Mouse (Mus musculus) mouse embryonic stem cell (cell line): ENCODE data around the gene Cacna1i.

Source experiments
- in situ Hi-C, 2 experiments: fragments of 300-500 bp; cut with MboI; formaldehyde crosslinking; loops; 1 replicate in 1 of 2; 3 replicates in 1 of 2; pipeline ENCODE4 v1.14.3; 2019 to 2020; ENCODE audit warnings: low sequenced_read_pairs in 2 of 2, low pct_unique_long_range_greater_than_20kb in 1 of 2, mixed read lengths in 1 of 2; ENCODE audit not compliant: unreplicated experiment in 1 of 2

Cacna1i gene

DNA sequence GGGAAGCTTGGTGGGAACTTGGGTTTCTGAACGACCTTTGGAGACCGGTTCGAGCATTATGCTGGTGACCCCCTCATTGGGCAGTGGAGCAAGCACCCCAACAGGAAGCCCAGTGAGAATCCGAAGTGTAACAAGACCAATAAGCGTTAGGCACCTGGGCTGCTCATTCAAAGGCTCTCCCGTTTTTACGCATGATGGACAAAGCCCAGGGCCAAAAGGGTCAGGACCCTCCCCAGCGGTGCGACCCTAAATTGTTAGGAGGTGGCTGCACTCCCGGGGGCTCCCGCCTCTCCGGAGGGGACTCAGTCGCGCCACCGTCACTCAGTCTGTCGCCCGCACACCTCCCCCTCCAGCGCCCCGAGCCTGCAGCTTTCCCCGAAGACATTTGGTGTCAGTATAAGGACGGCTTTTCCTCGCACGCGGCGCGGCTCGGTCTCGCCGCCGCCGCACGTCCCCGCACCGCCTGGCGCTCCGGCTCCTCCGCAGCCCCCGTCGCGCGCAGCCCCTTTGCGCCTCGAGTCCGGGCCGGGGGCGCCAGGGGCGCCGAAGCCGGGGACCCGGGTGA lies at the start of gene Cacna1i:
TSS of gene Cacna1i (plus strand) at position 388 of the 565 bp plus-strand sequence.
- in situ Hi-C loops = no loop called here

DNA sequence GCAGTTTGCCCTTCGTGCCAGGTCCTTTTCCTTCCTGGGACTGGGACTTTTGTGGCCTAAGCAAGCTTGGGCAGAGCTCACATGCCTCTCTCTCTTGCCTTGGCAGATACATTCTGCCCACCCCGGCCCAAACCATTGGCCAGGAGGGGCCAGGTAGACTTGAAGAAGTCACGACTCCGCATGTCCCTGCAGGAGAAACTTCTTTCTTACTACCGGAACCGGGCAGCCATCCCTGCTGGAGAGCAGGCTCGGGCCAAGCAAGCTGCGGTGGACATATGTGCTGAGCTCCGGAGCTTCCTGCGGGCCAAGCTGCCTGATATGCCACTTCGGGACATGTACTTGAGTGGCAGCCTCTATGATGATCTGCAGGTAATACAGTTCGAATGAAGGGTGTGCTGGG lies 38.9 kb upstream of the Cacna1i start:
- in situ Hi-C loops = no loop called here

- in situ Hi-C loops = no loop called here
Observed at GRCm38 (mm10) chr15:80248596-80248995, 38.4 kb upstream of the Cacna1i start.

GRCm38 (mm10) chr15:80249672-80250071 lies 37.4 kb upstream of the Cacna1i start:
- in situ Hi-C loops = no loop called here

- in situ Hi-C loops = no loop called here
Observed at GRCm38 (mm10) chr15:80250586-80250985, 36.5 kb upstream of the Cacna1i start.

- in situ Hi-C loops = no loop called here
Observed at GRCm38 (mm10) chr15:80253530-80253929, 33.5 kb upstream of the Cacna1i start.

DNA sequence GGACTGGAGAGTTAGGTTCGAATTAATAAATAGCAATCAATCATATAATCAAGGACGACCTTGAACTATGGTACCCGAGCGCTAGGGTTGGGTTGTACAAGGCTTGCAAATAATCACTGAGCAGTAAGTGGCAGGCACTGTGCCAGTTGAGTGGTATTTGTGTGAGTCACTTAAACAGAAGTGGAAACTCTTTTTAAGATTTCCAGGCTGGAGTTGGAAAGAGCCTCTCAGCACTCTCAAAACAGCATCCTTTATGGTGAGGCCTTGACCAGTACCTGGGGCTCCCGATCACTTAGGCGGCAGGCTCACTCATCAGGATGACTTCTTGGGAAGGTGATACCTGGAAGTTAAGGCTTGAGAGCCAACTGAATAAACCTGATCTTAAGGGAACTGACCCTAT lies 32.8 kb upstream of the Cacna1i start:
- in situ Hi-C loops = no loop called here

- in situ Hi-C loops = no loop called here
Observed at GRCm38 (mm10) chr15:80254847-80255645, 32.0 kb upstream of the Cacna1i start, which contains the start of gene Atf4. TSS of gene Atf4 (plus strand) at chr15:80255184.

DNA sequence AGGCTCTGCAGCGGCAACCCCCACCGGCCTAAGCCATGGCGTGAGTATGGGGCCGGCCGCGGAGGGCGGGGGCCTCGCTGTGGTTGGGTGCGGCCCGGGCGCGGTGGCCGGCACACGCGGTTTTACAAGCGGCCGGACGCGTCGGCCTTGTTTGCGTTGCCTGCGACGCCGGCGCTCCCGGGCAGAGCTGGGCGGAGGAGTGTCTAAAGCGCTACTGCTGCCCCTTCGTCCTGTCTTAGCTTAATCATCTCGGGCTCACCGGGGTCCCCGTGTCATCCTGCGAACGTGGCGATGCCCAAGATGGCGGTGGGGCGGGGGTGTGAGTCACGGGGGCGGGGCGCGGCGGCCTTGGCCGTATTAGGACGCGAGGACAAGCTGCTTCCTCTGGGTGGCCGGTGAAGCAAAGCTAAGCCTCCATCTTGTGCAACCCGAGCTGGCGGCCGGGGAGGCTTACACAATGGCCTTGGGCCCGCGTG lies 31.4 kb upstream of the Cacna1i start:
- in situ Hi-C loops = no loop called here

GRCm38 (mm10) chr15:80256242-80256641 lies 30.8 kb upstream of the Cacna1i start:
- in situ Hi-C loops = no loop called here

DNA sequence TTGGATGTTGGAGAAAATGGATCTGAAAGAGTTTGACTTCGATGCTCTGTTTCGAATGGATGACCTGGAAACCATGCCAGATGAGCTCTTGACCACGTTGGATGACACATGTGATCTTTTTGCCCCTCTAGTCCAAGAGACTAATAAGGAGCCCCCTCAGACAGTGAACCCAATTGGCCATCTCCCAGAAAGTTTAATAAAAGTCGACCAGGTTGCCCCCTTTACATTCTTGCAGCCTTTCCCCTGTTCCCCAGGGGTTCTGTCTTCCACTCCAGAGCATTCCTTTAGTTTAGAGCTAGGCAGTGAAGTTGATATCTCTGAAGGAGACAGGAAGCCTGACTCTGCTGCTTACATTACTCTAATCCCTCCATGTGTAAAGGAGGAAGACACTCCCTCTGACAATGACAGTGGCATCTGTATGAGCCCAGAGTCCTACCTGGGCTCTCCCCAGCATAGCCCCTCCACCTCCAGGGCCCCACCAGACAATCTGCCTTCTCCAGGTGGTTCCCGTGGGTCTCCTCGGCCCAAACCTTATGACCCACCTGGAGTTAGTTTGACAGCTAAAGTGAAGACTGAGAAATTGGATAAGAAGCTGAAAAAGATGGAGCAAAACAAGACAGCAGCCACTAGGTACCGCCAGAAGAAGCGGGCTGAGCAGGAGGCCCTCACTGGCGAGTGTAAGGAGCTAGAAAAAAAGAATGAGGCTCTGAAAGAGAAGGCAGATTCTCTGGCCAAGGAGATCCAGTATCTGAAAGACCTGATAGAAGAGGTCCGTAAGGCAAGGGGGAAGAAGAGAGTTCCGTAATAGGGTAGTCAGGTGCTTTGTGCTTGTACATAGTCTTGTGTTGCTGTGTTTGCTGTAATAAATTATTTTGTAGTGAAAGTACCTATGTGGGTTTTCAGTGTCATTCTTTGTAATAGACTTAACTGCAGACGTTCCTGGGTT lies 30.1 kb upstream of the Cacna1i start:
- in situ Hi-C loops = no loop called here

- in situ Hi-C loops = no loop called here
Observed at GRCm38 (mm10) chr15:80257602-80258239, 29.3 kb upstream of the Cacna1i start.

DNA sequence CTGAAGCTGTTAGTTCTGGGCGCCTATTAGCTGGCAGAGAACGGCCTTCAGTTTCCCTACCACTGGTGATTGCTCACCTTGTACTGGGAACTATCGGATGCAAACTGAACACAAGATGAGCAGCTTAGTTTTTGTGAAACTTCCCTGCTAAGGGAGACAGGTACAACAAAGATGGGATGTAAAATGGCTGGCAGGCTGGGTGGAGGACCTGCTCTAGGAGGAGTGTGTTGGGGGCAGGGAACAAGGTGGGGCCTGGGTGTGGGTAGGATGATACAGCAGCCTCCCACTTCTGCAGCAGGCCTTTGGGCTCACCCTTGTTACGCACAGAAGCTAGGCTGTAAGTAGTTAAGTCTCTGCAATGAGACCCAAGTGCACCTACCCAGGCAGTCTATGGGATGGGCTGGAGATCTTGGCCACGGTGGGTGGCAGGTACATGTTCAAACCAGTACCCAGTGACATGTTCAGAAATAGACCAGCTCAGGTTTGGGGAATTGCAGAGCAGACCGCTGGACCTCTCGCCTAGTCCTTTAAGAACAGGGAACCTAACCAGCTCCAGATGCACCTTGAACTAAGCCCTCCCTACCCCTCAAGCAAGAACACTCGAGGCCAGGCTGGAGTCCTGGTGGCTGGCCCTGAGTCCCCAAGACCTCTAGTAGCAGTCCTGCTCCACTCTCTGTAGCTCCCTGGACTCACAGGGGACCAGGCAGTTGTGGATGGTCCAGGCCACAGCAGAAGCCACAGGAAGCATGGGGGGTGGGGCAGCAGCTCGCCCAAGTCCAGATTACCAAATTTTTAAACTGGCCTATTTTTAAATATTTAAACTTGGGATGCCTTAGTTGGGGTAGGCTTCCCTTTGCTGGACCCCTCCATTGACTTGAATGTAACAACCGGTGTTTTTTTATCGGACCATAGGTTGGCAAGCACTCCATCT lies 28.5 kb upstream of the Cacna1i start:
- in situ Hi-C loops = no loop called here

GRCm38 (mm10) chr15:80259406-80260045 lies 27.5 kb upstream of the Cacna1i start:
- in situ Hi-C loops = no loop called here

- in situ Hi-C loops = no loop called here
Observed at GRCm38 (mm10) chr15:80260677-80261076, 26.4 kb upstream of the Cacna1i start.

GRCm38 (mm10) chr15:80261100-80261499 lies 25.9 kb upstream of the Cacna1i start:
- in situ Hi-C loops = no loop called here
